Mouse (Mus musculus) myocyte (in vitro differentiated cells): ENCODE results near the gene Nepn. TPM values are rescaled to one million over a fixed set of nuclear protein-coding genes. Genes with fewer than 3 reads are reported as not detected.

Experiments used
- H3K27me3 ChIP-seq: one replicate; pipeline ENCODE4 v1.6.1; 2011; ENCODE audit not compliant: control insufficient read depth, insufficient read depth, insufficient read length
- H3K36me3 ChIP-seq: one replicate; pipeline ENCODE4 v1.6.1; 2011; ENCODE audit not compliant: control insufficient read depth, insufficient read depth
- H3K4me2 ChIP-seq: one replicate; pipeline ENCODE4 v1.6.1; 2011; ENCODE audit warnings: low read depth, control low read depth
- H3K4me3 ChIP-seq: one replicate; pipeline ENCODE4 v1.5.1; 2011; ENCODE audit warnings: mild to moderate bottlenecking, control low read depth, moderate library complexity
- H3K79me2 ChIP-seq: one replicate; pipeline ENCODE4 v1.6.1; 2011; ENCODE audit not compliant: control insufficient read depth, insufficient read depth
- H3ac ChIP-seq: one replicate; pipeline ENCODE4 v1.6.1; 2011; ENCODE audit not compliant: control insufficient read depth, insufficient read length
- CEBPB ChIP-seq: IDR thresholded peaks from 2 replicates; pipeline ENCODE4 v1.6.1; 2011; ENCODE audit warnings: mild to moderate bottlenecking, moderate library complexity; ENCODE audit not compliant: poor library complexity, insufficient read depth, severe bottlenecking
- E2F4 ChIP-seq: IDR thresholded peaks from one replicate; pipeline ENCODE4 v1.6.1; 2011; ENCODE audit warnings: mild to moderate bottlenecking, control low read depth, moderate library complexity; ENCODE audit not compliant: insufficient read depth
- MAX ChIP-seq: IDR thresholded peaks from one replicate; pipeline ENCODE4 v1.6.1; 2011; ENCODE audit warnings: low read depth, mild to moderate bottlenecking, control low read depth
- MYOD1 ChIP-seq, 3 experiments: IDR thresholded peaks; one replicate each; pipeline ENCODE4 v1.6.1; 2011; ENCODE audit warnings: control low read depth in 2 of 3, low read depth in 2 of 3, mild to moderate bottlenecking in 2 of 3, moderate library complexity in 1 of 3; ENCODE audit not compliant: insufficient read length in 2 of 3, control insufficient read depth in 1 of 3
- MYOG ChIP-seq, 3 experiments: IDR thresholded peaks; one replicate each; pipeline ENCODE4 v1.6.1; 2011; ENCODE audit warnings: control low read depth in 2 of 3, low read depth in 2 of 3, mild to moderate bottlenecking in 2 of 3; ENCODE audit not compliant: insufficient read length in 2 of 3, control insufficient read depth in 1 of 3, insufficient read depth in 1 of 3
- POLR2A ChIP-seq: IDR thresholded peaks from one replicate; pipeline ENCODE4 v1.6.1; 2011; ENCODE audit warnings: low read depth, mild to moderate bottlenecking, control low read depth, moderate library complexity; ENCODE audit not compliant: insufficient read length
- POLR2AphosphoS2 ChIP-seq: IDR thresholded peaks from one replicate; pipeline ENCODE4 v1.6.1; 2011; ENCODE audit warnings: low read depth, control low read depth; ENCODE audit not compliant: insufficient read length
- REST ChIP-seq: IDR thresholded peaks from one replicate; pipeline ENCODE4 v1.6.1; 2011; ENCODE audit warnings: mild to moderate bottlenecking, control low read depth, moderate library complexity; ENCODE audit not compliant: insufficient read depth, insufficient read length
- TCF12 ChIP-seq: IDR thresholded peaks from one replicate; pipeline ENCODE4 v1.6.1; 2011; ENCODE audit warnings: mild to moderate bottlenecking, control low read depth; ENCODE audit not compliant: poor library complexity, insufficient read depth, severe bottlenecking
- TCF3 ChIP-seq: IDR thresholded peaks from one replicate; pipeline ENCODE4 v1.6.1; 2011; ENCODE audit warnings: low read depth, control low read depth; ENCODE audit not compliant: insufficient read length
- USF1 ChIP-seq: IDR thresholded peaks from one replicate; pipeline ENCODE4 v1.6.1; 2011; ENCODE audit warnings: low read depth, mild to moderate bottlenecking, control low read depth, moderate library complexity
- polyA plus RNA-seq: library from polyadenylated mRNA; unstranded; fragments of >200 nt; fragmentation: generic; extraction: Trizol; gene quantifications from one replicate; pipeline ENCODE4 v1.2.1, GENCODE M21; 2012; ENCODE audit warnings: missing spikeins

The Nepn gene
- polyA plus RNA-seq, 1 experiment, result 0.02 TPM

- peaks cover 22% of the 10 kb centered on the region for H3K79me2 ChIP-seq
- TF ChIP-seq POLR2AphosphoS2 (no peak), CEBPB (no peak), TCF12 (no peak), POLR2A (no peak), USF1 (no peak), MYOD1 (IDR thresholded peaks at IDR 0.05; ENCODE audit: control insufficient read depth in 1 of 3, insufficient read length in 2 of 3, low read depth in 2 of 3) (no peak), MYOG (IDR thresholded peaks at IDR 0.05; ENCODE audit: control insufficient read depth in 1 of 3, insufficient read depth in 1 of 3, insufficient read length in 2 of 3, low read depth in 2 of 3) (no peak)
- H3K36me3 ChIP-seq, result peaks cover 7% of the 10 kb centered on the region
- H3K4me2 ChIP-seq, result no peak overlapping the region
- no peaks in the 10 kb centered on the region for H3K27me3 ChIP-seq
- H3K4me3 ChIP-seq, result no peak overlapping the region
- H3ac ChIP-seq, result no peak overlapping the region
Observed at GRCm38 (mm10) chr10:52415020-52415419, 26.2 kb downstream of the Nepn start.

- Histone ChIP-seq H3K79me2 (peaks cover 36% of the 10 kb centered on the region), H3ac (no peak overlapping the region), H3K4me3 (peak overlapping the region; percentile 73), H3K4me2 (peak overlapping the region; percentile 79), H3K27me3 (no peaks in the 10 kb centered on the region), H3K36me3 (peaks cover 9% of the 10 kb centered on the region)
- TF ChIP-seq MAX, result no peak
Observed at GRCm38 (mm10) chr10:52416458-52416857, 27.7 kb downstream of the Nepn start.

- Histone ChIP-seq H3K4me2 (peak within 1 kb of the TSS; percentile 83), H3K4me3 (peak within 1 kb of the TSS; percentile 73), H3K79me2 (peaks cover 46% of the 10 kb centered on the region), H3K27me3 (no peaks in the 10 kb centered on the region), H3K36me3 (peaks cover 9% of the 10 kb centered on the region), H3ac (peak within 1 kb of the TSS; percentile 96)
- TF ChIP-seq E2F4, result peak; percentile 19
- peak in 1 of 3 experiments; percentile 36 for TF ChIP-seq MYOD1 (IDR thresholded peaks at IDR 0.05; ENCODE audit: control insufficient read depth in 1 of 3, insufficient read length in 2 of 3, low read depth in 2 of 3)
- no peak for TF ChIP-seq MAX
- TF ChIP-seq POLR2AphosphoS2, result peak; percentile 61
- peak; percentile 23 for TF ChIP-seq REST
- peak; percentile 2 for TF ChIP-seq TCF3
- TF ChIP-seq POLR2A, result peak; percentile 74
- no peak for TF ChIP-seq USF1
Observed at GRCm38 (mm10) chr10:52417299-52417997, 28.7 kb downstream of the Nepn start, which contains the start of gene Nus1. Gene Nus1 (plus strand): TSS chr10:52417547.

- Histone ChIP-seq H3K79me2 (peaks cover 54% of the 10 kb centered on the region), H3K4me2 (peak overlapping the region; percentile 83), H3K36me3 (peaks cover 9% of the 10 kb centered on the region), H3ac (peak overlapping the region; percentile 96), H3K27me3 (no peaks in the 10 kb centered on the region), H3K4me3 (peak overlapping the region; percentile 73)
- TF ChIP-seq USF1 (peak; percentile 80), MAX (no peak)
Observed at GRCm38 (mm10) chr10:52417998-52418860, 29.5 kb downstream of the Nepn start.

- Histone ChIP-seq H3K4me3 (peak overlapping the region; percentile 73), H3K27me3 (no peaks in the 10 kb centered on the region), H3ac (peak overlapping the region; percentile 96), H3K79me2 (peaks cover 61% of the 10 kb centered on the region), H3K4me2 (peak overlapping the region; percentile 83), H3K36me3 (peaks cover 9% of the 10 kb centered on the region)
- TF ChIP-seq CEBPB (no peak), USF1 (no peak), MYOD1 (IDR thresholded peaks at IDR 0.05; ENCODE audit: control insufficient read depth in 1 of 3, insufficient read length in 2 of 3, low read depth in 2 of 3) (no peak), TCF12 (no peak), TCF3 (no peak)
Observed at GRCm38 (mm10) chr10:52418931-52419330, 30.2 kb downstream of the Nepn start.
